Mouse (Mus musculus): ENCODE data around the gene Ttll7.

DNA sequence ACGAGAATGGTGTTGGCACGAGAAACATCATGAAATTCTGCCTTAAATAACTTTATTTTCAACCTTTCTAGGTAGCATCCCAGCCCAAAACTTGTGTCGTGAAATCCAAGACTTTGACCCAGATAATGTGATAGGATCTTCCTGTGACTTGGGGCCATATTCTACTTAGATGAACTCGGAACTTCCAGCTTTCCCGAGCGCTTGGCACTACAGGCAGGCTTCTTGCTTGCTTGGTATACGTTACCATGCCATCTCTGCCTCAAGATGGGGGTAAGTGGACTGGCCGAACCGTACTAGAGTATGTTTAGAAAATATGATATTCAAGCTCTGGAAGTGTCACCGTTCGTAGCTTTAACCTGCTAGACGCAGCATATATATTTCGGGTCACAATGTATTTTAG lies 41.8 kb downstream of the Ttll7 start:
- TF ChIP-seq POLR2A (IDR thresholded peaks at IDR 0.05; ENCODE audit: extremely low read depth, insufficient read depth, low read length) (no peak), CTCF (IDR thresholded peaks at IDR 0.05; ENCODE audit: extremely low read depth, insufficient read depth, low read length) (no peak)
